Mouse (Mus musculus) kidney, adult 2 months (tissue): ENCODE data around the gene Gm42417. TPM values are rescaled to one million over a fixed set of nuclear protein-coding genes. Genes with fewer than 3 reads are reported as not detected.

Experiments used
- DNase-seq: peaks from one replicate; pipeline ENCODE4 v3.0.0; 2021
- H3K27ac ChIP-seq: fragments of 200-500 bp; 2 replicates; pipeline ENCODE4 v1.5.1; 2012; ENCODE audit warnings: low read depth, low read length, control low read depth, inconsistent platforms; ENCODE audit not compliant: insufficient read depth
- H3K27me3 ChIP-seq: fragments of 200-500 bp; replicated peaks from 2 replicates; pipeline ENCODE4 v1.6.1; 2012; ENCODE audit warnings: mild to moderate bottlenecking, moderate library complexity, low read length, inconsistent platforms; ENCODE audit not compliant: control insufficient read depth, insufficient read depth
- H3K36me3 ChIP-seq: fragments of 200-500 bp; 2 replicates; pipeline ENCODE4 v1.6.1; 2012; ENCODE audit warnings: mild to moderate bottlenecking, moderate library complexity, low read length, inconsistent platforms; ENCODE audit not compliant: control insufficient read depth, insufficient read depth
- H3K4me1 ChIP-seq: fragments of 200-500 bp; 2 replicates; pipeline ENCODE4 v1.6.1; 2011; ENCODE audit warnings: low read length; ENCODE audit not compliant: control insufficient read depth, insufficient read depth
- H3K4me3 ChIP-seq: fragments of 200-500 bp; 2 replicates; pipeline ENCODE4 v1.5.1; 2011; ENCODE audit warnings: mild to moderate bottlenecking, low read depth, low read length, control low read depth; ENCODE audit not compliant: insufficient read depth
- CTCF ChIP-seq: fragments of 200-500 bp; conservative IDR thresholded peaks from 2 replicates; pipeline ENCODE4 v1.5.1; 2011; ENCODE audit warnings: low read depth, mild to moderate bottlenecking, control low read depth, low read length, moderate library complexity, mixed read lengths; ENCODE audit not compliant: insufficient read depth, insufficient read length
- POLR2A ChIP-seq: fragments of 200-500 bp; IDR thresholded peaks from one replicate; pipeline ENCODE4 v1.6.1; 2011; ENCODE audit warnings: low read depth, low read length, control low read depth
- WGBS: fragments of 180-500 bp; shearing (Covaris S2); methylation state at CpG from one replicate; pipeline ENCODE4 v1.1.7; 2018; 5-methylcytosine and 5-hydroxymethylcytosine counted together
- polyA plus RNA-seq: library from polyadenylated mRNA; depleted of rRNA; stranded (reverse); fragments of >200 nt; gene quantifications from 2 replicates; pipeline ENCODE4 v1.2.3, GENCODE M21; 2012

Gm42417 gene
- polyA plus RNA-seq, 1 experiment = not detected

GRCm38 (mm10) chr1:36579974-36580383, 40.8 kb upstream of the Gm42417 start:
- 43% methylated on average over 6 of the region's 6 CpGs for WGBS
- Histone ChIP-seq H3K27me3 (no peaks in the 10 kb centered on the region), H3K4me1 (peaks cover 15% of the 10 kb centered on the region; the same call in 1 of the 2 replicates), H3K4me3 (no peak overlapping the region), H3K27ac (no peak overlapping the region), H3K36me3 (no peaks in the 10 kb centered on the region)
- TF ChIP-seq POLR2A (no peak), CTCF (no peak)
- DNase-seq = no peak

DNA sequence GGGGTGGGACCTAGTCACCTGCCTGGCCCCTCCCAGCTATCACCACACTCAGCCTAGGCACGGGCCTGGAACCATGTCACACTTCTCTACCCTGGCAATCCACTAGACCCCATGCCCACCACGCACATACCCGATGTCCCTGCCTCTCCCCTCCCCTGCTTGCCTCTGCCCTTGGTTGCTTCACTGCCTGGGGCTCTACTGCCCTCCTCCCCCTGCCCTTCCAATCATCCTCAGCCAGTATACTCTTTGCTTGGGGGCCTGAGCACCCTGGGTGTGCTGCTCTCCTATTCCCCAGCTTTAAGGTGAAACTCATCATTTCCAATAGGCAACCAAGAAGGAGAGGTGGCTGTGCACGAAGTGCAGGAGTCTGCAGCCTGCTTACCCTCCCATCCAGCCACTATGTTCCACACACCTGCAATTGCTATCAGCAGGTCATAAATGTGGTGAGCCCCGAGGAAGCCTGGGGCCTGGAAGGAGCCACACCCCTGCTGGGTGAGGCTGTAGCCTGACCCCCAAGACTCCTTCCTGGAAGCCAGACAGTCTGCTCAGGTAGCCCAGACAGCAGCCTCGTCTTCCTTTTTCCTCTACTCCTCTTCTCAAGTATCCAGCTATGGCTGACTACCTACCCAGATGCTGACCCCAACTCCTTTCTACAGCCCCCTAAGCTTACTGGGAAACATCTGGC, 37.9 kb upstream of the Gm42417 start:
- 71% methylated on average over 6 of the region's 6 CpGs for WGBS
- H3K36me3 ChIP-seq = no peaks in the 10 kb centered on the region
- no peak overlapping the region for H3K27ac ChIP-seq
- no peak overlapping the region for H3K4me3 ChIP-seq
- TF ChIP-seq CTCF = no peak
- no peak for TF ChIP-seq POLR2A
- H3K27me3 ChIP-seq = no peaks in the 10 kb centered on the region
- peaks cover 17% of the 10 kb centered on the region; the same call in 1 of the 2 replicates for H3K4me1 ChIP-seq
- no peak for DNase-seq

DNA sequence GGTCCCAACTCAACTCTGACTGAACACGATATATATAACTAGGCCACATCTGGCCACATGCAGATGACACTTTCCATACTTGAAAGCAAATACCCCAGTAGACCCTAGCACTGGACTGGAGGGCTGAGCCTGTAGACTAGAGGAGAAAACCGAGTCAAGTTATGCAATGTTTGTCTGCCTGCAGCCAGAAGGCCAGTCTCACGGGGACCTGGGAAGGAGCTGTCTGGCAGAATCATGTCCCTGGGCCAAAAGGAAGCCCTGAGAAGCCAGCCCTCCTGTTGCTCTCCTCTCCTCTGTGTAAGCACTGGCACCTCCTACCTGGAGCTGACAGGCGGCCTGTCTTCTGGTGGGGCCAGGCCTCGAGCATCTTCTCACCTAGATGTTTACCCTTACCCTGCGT, 36.1 kb upstream of the Gm42417 start:
- H3K27ac ChIP-seq = no peak overlapping the region
- peaks cover 8% of the 10 kb centered on the region; the same call in 1 of the 2 replicates for H3K4me1 ChIP-seq
- H3K36me3 ChIP-seq = no peaks in the 10 kb centered on the region
- H3K4me3 ChIP-seq = no peak overlapping the region
- H3K27me3 ChIP-seq = no peaks in the 10 kb centered on the region
- WGBS = 78% methylated on average over 6 of the region's 6 CpGs
- TF ChIP-seq POLR2A = no peak
- no peak for TF ChIP-seq CTCF
- DNase-seq = no peak

DNA sequence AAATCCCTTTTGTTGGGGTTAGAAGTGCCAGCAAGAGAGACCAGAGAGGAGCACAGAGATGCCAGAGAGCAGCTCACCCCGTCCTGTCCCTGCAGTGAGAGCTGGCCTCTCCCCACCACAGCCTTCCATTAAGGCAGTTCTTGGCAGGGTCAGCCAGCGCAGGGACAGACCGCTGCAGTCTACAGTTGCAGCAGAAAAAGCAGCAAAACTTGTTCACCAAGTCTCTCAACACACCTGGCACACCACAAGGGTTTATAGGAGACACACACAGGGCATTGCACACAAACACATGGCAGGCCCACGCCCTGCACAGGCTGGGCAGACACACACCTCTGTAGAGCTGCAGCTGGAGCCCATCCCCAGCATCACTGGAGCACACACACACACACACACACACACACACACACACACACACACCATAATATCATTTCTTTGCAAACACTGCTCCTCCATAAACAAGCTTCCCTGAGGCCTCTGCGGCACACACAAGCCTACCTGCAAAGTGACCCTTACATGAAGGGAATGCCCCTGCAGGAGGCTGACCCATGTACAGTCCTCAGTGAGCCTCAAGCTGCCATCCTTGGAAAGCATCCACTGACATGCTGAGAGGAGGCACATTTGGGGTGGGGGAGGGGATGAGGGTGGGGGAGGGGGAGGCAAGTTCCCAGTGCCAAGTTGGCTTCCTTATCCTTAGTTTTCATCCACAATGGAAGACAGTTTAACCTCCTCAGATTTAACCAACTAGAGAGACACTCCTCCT, 35.1 kb upstream of the Gm42417 start:
- Histone ChIP-seq H3K27me3 (no peaks in the 10 kb centered on the region), H3K4me1 (0 out of 2 replicates have a peak, but pooled peaks cover 2% of the 10 kb centered on the region), H3K4me3 (no peak overlapping the region), H3K36me3 (no peaks in the 10 kb centered on the region), H3K27ac (no peak overlapping the region)
- TF ChIP-seq CTCF (no peak), POLR2A (no peak)
- 76% methylated on average over 5 of the region's 5 CpGs for WGBS
- no peak for DNase-seq

GRCm38 (mm10) chr1:36573524-36573923, 34.3 kb upstream of the Gm42417 start:
- no peaks in the 10 kb centered on the region for H3K36me3 ChIP-seq
- WGBS = 85% methylated on average over 8 of the region's 8 CpGs
- H3K27ac ChIP-seq = no peak overlapping the region
- 0 out of 2 replicates have a peak, but pooled peaks cover 2% of the 10 kb centered on the region for H3K4me1 ChIP-seq
- no peak for TF ChIP-seq POLR2A
- no peak overlapping the region for H3K4me3 ChIP-seq
- no peaks in the 10 kb centered on the region for H3K27me3 ChIP-seq
- no peak for DNase-seq

DNA sequence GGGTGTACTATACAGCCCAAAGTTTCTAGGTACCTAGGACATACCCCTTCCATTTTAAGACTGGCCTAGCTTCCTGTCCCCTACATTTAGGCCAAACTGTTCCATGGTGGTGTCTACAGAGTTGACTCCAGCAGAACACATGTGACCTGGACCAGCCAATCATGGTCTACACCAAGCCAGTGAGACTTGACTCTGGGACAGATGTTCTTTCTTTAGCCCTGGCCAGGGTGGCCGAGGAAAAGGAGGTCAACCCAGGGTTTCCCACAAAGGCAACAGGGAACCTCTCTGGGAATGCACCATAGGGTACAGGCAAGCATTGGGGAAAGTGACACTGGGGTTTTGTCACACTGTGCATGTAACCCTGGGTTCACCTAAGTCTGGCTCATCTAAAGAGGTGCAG, 33.5 kb upstream of the Gm42417 start:
- TF ChIP-seq POLR2A (no peak), CTCF (no peak)
- H3K36me3 ChIP-seq = no peaks in the 10 kb centered on the region
- H3K27me3 ChIP-seq = no peaks in the 10 kb centered on the region
- no peak overlapping the region for H3K4me3 ChIP-seq
- 68% methylated on average over 1 of the region's 1 CpGs for WGBS
- peak; percentile 35 for DNase-seq
- peak overlapping the region; percentile 58; the same call in 1 of the 2 replicates for H3K27ac ChIP-seq
- H3K4me1 ChIP-seq = 0 out of 2 replicates have a peak, but pooled peaks cover 2% of the 10 kb centered on the region

- no peaks in the 10 kb centered on the region for H3K36me3 ChIP-seq
- H3K4me3 ChIP-seq = no peak overlapping the region
- no peaks in the 10 kb centered on the region for H3K27me3 ChIP-seq
- WGBS = 82% methylated on average over 2 of the region's 2 CpGs
- DNase-seq = no peak
- H3K4me1 ChIP-seq = 0 out of 2 replicates have a peak, but pooled peaks cover 2% of the 10 kb centered on the region
- H3K27ac ChIP-seq = peak overlapping the region; percentile 58; the same call in 1 of the 2 replicates
- TF ChIP-seq POLR2A (no peak), CTCF (no peak)
Observed at GRCm38 (mm10) chr1:36572140-36572700, 33.0 kb upstream of the Gm42417 start.
